Mouse (Mus musculus) retina, adult 2 months (tissue): ENCODE results near the gene Gm16867.
"Not testable (repeated sequence)": the region's sequence is repeated elsewhere in the genome, so short reads cannot be mapped to it uniquely, and the experiment has no call there.

Experiments
- DNase-seq: peaks from one replicate; pipeline ENCODE4 v3.0.0-alpha.2; 2012; ENCODE audit warnings: low read depth, low spot score

Gene Gm16867

DNA sequence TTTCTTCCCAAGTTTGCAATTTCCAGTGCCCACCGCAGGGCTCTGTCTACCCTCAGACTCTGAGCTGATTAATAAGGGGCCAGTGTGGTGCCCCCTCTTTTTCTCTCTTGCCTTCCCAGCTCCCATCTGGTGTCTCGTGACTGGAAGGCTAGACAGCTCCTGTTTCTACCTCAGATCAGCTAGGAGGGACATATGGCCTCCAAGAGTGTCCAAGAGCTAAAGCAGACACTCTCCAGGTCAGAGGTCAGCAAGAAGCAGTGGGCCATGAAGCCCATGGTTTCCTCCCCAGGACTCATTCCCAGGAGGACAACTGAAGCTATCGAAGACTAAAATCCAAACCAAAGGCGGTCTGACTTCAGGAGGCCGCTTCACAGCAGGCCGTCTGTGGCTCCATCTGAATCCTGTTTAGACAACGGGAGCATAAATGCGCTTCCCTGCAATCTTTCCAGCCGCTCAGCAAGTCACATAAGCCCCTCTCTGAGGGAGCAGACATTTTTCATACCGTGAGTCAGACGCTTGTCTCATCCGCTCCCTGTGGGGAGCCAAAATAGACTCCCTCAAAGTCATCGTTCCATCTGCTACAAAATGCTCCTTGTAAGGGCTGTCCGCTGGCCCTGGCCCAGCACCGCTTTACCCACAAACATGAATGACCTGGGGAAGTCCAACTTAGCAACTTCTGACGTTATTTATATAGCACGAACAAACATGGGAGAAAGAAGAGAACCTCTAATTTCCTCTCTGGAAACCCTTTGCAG is 35.4 kb downstream of the Gm16867 start:
- not testable (repeated sequence) for DNase-seq

DNA sequence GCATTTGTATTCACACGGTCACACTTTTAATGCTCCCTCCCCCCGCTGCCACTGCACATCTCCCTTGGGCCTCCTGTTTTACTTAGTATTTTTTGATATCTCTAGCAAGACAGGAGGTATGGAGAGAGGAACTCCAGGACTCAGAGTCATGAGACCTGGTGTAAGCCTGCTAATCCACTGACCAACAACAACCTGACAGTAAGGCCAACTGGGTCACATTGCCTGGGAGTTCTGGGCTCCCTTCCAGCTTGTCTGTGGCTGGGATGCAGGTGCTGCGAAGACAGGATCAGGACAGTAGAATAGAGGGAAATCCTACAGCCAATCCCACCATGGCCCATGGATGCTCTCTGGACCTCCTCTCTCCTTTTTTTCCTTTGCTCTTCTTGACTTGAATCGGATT is 38.7 kb downstream of the Gm16867 start:
- not testable (repeated sequence) for DNase-seq

DNA sequence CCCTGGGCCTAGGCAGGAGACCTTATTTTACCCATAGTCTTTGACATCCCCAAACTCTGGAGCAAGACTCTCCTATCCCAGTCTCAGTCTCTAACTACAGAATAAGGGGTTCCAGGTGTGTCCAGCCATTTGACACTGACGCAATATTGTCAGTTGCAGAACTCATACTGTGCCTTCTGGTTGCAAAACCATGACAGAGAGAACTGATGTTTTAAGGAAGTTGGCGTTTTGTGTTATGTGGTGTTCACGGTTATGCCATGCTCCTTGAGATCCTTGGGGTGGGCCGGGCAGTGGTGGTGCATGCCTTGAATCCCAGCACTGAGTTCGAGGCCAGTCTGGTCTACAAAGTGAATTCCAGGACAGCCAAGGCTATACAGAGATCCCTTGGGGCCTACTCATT is 45.5 kb downstream of the Gm16867 start:
- DNase-seq = not testable (repeated sequence)

DNA sequence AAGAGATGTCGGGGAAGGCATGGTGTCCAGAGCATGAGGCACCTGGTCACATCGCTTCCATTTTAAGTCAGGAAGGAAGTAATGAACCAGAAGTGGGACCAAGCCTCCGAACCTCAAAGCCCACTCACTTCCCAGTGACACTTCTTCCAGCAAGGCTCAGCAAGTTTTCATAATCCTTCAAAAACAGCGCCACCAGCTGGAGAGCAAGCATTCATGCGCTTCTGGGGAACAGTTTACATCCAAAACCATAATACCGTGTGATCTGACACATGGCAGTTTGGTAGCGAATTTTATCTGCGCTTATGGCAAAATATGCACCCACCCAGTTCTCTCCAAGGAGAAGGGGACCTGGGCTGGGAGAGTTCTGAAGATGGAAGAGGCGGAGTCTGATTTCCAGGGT is 48.5 kb downstream of the Gm16867 start:
- not testable (repeated sequence) for DNase-seq

DNA sequence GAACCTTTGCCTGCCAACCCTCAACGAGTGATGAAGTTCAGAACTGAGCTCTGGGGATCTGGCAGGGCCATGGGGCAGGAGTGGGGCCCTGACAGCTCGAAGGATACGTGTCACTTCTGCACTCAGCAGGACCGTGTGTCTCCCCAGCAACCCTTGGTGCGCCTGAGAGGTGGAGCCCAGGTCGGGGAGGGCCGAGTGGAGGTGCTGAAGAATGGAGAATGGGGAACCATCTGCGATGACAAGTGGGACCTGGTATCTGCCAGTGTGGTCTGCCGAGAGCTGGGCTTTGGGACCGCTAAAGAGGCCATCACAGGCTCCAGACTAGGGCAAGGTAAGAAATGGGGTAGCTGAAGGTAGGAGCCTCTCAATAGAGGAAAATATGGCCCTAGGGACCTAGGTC is 54.3 kb downstream of the Gm16867 start:
- not testable (repeated sequence) for DNase-seq

DNA sequence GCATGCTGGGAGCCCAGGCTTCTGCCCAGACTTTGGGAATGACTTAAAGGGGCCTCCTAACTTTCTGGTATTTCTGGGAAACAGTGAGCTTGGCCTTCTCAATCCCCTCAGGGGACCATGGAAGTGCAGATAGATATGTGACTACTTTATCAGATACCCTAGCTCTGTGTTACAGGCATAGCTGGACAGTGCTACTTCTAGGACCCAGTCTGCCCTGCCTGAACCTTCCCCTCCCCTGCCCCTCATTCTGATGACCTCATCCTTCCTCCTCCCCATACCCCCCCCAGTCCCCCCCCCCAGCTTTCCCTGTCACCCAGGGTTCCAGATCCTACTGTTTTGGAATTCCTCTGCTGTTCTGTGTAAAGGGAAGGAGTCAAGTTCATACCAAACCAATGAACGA is 56.2 kb downstream of the Gm16867 start:
- DNase-seq = not testable (repeated sequence)

DNA sequence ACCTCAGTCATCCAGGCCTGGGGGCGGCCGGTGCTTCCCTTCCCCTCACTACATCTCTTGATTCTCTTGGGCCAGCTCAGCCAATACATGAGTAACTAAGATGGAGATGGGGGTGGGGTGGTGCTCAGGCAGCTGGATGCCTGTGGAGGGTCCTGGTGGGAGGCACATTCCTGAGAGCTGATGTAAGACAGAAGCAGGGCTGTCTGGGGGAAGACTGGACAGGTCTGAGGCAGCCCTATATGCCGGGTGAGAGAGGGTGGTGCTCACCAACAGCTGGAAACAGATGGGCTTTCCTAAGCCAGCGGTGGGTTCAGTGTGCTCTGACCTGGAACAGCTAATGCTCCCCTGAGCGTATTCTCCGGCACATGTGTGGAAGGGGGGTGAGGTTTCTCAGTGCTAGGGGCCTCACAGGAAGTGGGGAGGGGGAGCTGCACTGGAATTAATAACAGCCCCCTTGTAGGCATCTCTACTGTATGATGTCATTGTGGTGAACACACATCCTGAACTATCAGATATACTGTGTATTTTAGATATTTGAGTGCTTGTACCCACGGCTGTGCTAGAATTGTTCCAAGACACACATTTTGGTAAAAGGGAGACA is 60.0 kb downstream of the Gm16867 start:
- DNase-seq = not testable (repeated sequence)

DNA sequence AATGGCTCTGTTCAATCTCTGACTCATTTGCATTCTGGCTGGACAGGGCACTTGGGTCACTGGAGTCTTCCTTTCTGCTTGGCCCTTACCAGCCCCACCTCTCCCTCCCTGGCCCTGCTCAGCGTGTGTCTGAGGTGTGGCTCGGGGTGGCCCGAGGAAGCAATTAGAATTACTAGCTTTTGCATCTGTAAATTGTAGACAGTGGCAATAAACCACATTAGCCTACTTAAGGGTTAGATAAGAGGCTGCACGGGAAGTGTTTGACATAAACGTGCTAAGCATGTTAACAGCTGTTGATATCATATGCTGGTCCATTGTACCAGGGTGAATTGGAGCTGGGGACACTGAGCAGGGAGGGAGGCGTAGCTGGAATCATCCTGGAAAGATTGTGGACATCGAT is 62.2 kb downstream of the Gm16867 start:
- not testable (repeated sequence) for DNase-seq

DNA sequence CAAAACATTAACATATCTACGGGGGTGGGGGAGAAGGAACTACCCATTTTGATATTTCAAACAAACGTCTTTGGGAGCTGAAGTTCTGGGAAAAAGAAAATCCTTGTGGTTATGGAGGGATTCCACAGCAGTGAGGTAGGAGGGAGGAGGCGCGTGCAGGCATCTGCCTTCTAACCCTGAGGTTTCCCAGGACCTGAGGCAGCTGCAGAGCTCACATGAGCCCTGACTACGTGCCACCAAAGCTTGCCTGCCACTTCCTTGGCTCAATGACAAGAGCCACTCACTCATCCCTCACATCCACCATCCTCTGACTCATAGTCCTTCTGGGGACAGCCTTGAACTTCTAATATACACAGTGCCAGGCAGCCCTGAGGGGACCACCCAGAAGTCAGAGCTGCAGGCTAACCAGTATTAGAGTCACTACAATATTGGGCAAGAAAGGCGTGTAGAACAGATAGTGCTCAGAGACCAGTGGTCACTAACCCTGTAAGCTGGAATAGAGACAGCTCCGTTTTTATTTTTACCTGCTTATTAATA is 64.4 kb downstream of the Gm16867 start:
- not testable (repeated sequence) for DNase-seq

DNA sequence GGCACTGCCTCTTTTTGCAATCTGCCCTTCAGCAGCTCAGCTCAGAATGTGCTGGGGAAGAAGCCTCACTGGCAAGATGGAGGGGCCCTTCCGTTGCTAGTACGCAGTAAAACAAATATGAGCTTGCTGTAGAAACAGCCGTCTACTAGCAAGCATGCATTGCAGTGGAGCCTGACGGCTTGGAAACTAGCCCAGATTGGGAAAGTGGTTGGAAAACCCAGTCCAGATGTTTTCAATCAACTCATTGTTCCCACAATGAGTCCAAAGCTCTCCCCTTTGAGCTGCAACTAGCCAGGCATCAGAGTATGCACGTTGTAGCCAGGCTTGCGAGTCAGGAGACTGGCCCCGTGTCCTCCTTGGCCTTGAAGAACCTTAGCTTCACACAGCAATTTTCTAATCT is 82.2 kb downstream of the Gm16867 start:
- DNase-seq = not testable (repeated sequence)

DNA sequence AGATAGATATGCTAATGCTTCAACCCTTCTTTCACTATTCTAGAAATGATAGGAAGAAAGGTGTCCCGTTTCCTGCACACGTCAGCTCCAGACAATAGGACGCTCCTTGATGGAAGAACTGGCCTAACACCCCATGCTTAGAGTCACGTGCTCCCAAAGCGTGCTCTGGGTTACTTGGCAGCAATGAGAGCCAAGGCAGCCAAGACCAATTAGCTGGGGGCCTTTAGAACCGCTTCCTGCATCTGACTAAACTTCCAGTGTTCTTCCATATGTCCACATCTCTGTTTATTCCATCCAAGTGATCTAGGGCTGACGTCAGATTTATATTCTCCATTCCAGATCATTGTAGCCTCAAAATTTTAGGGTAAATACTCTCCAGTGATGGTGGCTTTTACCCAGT is 85.6 kb downstream of the Gm16867 start:
- DNase-seq = not testable (repeated sequence)
